In the genomic region with DNA sequence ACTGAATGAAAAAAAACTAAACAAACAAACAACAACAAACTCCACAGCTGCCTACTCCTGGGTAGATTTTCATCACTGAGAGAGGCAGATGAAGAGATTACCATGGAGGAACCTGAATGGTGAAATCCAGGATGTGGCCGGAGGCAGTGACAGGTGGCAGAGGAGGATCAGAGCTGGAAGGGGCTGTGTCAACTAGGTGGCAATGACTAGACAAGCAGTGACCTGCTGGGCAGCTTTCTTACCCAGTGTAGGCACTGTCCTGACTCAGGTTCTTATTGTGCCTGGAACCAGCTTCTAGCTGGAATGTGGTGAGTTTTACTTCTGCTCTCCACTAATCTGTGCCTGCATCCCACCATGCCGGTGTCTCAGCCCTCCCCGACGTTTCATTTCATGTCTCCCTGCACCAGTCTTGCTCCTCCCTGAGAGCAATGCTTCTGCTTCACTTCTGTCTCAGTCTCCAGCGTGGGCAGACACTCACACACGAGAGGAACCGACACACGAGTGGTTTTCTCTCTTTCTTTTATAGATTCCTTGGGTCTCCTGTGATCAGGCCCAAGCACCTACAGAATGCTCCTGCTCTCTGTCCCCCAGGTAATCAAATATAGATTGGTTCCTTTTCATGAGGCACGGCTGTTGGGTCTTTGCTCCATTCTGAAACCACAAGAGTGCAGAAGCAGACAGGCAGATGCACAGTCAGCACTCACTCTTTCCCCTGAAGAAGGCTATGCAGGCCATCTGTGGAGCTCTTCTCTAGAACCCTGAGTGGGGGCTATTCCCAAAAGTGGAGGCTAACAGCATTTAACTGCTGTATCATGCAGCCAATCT, we compare ENCODE assay signal across 18 mouse cellular contexts. TPM values are rescaled to one million over a fixed set of nuclear protein-coding genes. Genes with fewer than 3 reads are reported as not detected.
DNase-seq lines count a peak whose midpoint lies in the region; ATAC-seq and TF ChIP-seq lines count a peak whose summit lies in the region.
"Had no signal": no experiment of that assay in that cellular context is flagged by ENCODE, and none has a peak within 500 bp of the region (broad histone marks: within the 10 kb centered on the region; RNA-seq: fewer than 3 reads in every experiment).

No protein-coding gene starts in this region.

- no peak for TF ChIP-seq POLR2A in bone marrow, adult 2 months (IDR thresholded peaks at IDR 0.05; ENCODE audit: borderline replicate concordance, control insufficient read depth, low read depth, low read length)

- H3K9me3 ChIP-seq in intestine, embryonic 16.5 days (ENCODE audit: control insufficient read depth, low read length), result no peaks in the 10 kb centered on the region
- H3K9me3 ChIP-seq in intestine, embryonic 15.5 days, result no peaks in the 10 kb centered on the region
- H3K9me3 ChIP-seq in liver, postnatal 0 days (ENCODE audit: low read length), result no peaks in the 10 kb centered on the region
- no peaks in the 10 kb centered on the region for H3K9me3 ChIP-seq in forebrain, embryonic 16.5 days (ENCODE audit: control insufficient read depth, low read length)
- H3K9me3 ChIP-seq: embryonic facial prominence, embryonic 13.5 days; forebrain, embryonic 10.5 days; midbrain, embryonic 10.5 days had no signal

- no peak for TF ChIP-seq EP300 in liver, postnatal 0 days (IDR thresholded peaks at IDR 0.05; ENCODE audit: low read depth)

- H3K9ac ChIP-seq in intestine, embryonic 16.5 days (ENCODE audit: low read depth, low read length), result no peak overlapping the region
- H3K9ac ChIP-seq in intestine, embryonic 15.5 days, result no peak overlapping the region
- peak overlapping the region; percentile 41; the same call in 1 of the 2 replicates for H3K9ac ChIP-seq in liver, postnatal 0 days (replicated peaks)
- H3K9ac ChIP-seq in forebrain, embryonic 16.5 days (replicated peaks; ENCODE audit: low read depth, low read length), result no peak overlapping the region
- H3K9ac ChIP-seq: embryonic facial prominence, embryonic 13.5 days had no signal

- 0 out of 2 replicates have a peak, but pooled peaks have one; percentile 16 for ATAC-seq in intestine, embryonic 16.5 days
- ATAC-seq in intestine, embryonic 15.5 days, result no peak
- no peak for ATAC-seq in liver, postnatal 0 days
- no peak for ATAC-seq in forebrain, embryonic 16.5 days
- ATAC-seq: inflammation-experienced regulatory T-cells, adult 6 months; lung, postnatal 0 days; Patski had no signal

- TF ChIP-seq CTCF in bone marrow, adult 2 months (IDR thresholded peaks at IDR 0.05; ENCODE audit: control insufficient read depth, insufficient read depth, low read length), result no peak
- no peak for TF ChIP-seq CTCF in liver, postnatal 0 days (IDR thresholded peaks at IDR 0.05; ENCODE audit: low read depth)

- no peak overlapping the region for H3K4me3 ChIP-seq in intestine, embryonic 16.5 days (ENCODE audit: low read length)
- H3K4me3 ChIP-seq in intestine, embryonic 15.5 days (replicated peaks), result no peak overlapping the region
- peak overlapping the region; percentile 29 for H3K4me3 ChIP-seq in bone marrow, adult 2 months (replicated peaks; ENCODE audit: control insufficient read depth, low read depth, low read length)
- H3K4me3 ChIP-seq in liver, postnatal 0 days (ENCODE audit: low read depth, low read length), result no peak overlapping the region; the same call in 1 of the 2 replicates
- no peak overlapping the region for H3K4me3 ChIP-seq in forebrain, embryonic 16.5 days (replicated peaks; ENCODE audit: low read length)
- H3K4me3 ChIP-seq: embryonic facial prominence, embryonic 13.5 days; forebrain, embryonic 10.5 days; midbrain, embryonic 10.5 days had no signal

- WGBS in intestine, embryonic 16.5 days, result 85% methylated on average over 9 of the region's 9 CpGs
- 84% methylated on average over 9 of the region's 9 CpGs for whole genome bisulfite sequencing in intestine, embryonic 15.5 days
- 20% methylated on average over 9 of the region's 9 CpGs for WGBS in bone marrow, adult 2 months
- WGBS in liver, postnatal 0 days (ENCODE audit: insufficient replicate concordance), result 48% methylated on average over 9 of the region's 9 CpGs
- WGBS in forebrain, embryonic 16.5 days, result 86% methylated on average over 9 of the region's 9 CpGs

- H3K27ac ChIP-seq in intestine, embryonic 16.5 days (ENCODE audit: low read length), result no peak overlapping the region
- no peak overlapping the region for H3K27ac ChIP-seq in intestine, embryonic 15.5 days
- peak overlapping the region; percentile 89 for H3K27ac ChIP-seq in bone marrow, adult 2 months (ENCODE audit: control insufficient read depth, insufficient read depth, low read depth, low read length, poor library complexity)
- H3K27ac ChIP-seq in liver, postnatal 0 days (ENCODE audit: low read depth), result peak overlapping the region; percentile 96
- H3K27ac ChIP-seq in forebrain, embryonic 16.5 days (ENCODE audit: low read length), result no peak overlapping the region
- H3K27ac ChIP-seq: embryonic facial prominence, embryonic 13.5 days; forebrain, embryonic 10.5 days; midbrain, embryonic 10.5 days had no signal

- H3K27me3 ChIP-seq in intestine, embryonic 16.5 days (replicated peaks; ENCODE audit: control insufficient read depth, insufficient read depth, low read length), result no peaks in the 10 kb centered on the region
- no peaks in the 10 kb centered on the region for H3K27me3 ChIP-seq in intestine, embryonic 15.5 days (replicated peaks)
- H3K27me3 ChIP-seq in liver, postnatal 0 days (ENCODE audit: insufficient read depth, low read length), result no peaks in the 10 kb centered on the region
- no peaks in the 10 kb centered on the region for H3K27me3 ChIP-seq in forebrain, embryonic 16.5 days (replicated peaks; ENCODE audit: control insufficient read depth, insufficient read depth, low read length)
- H3K27me3 ChIP-seq: embryonic facial prominence, embryonic 13.5 days had no signal

- no peak for DNase-seq in liver, postnatal 0 days
- DNase-seq in thymus, postnatal 10 days (ENCODE audit: low spot score in 2 of 2), result peak; percentile 38 to 52
- DNase-seq in lung, postnatal 36 days, result no peak
- no peak for DNase-seq in cerebellum, postnatal 4 days (ENCODE audit: low spot score in 2 of 2)
- DNase-seq: cerebellum, adult 18-20 months; kidney, postnatal 10 days; layer of hippocampus, adult 9-11 months had no signal

- no peak overlapping the region for H3K4me2 ChIP-seq in intestine, embryonic 16.5 days (ENCODE audit: low read depth, low read length)
- no peak overlapping the region for H3K4me2 ChIP-seq in intestine, embryonic 15.5 days (replicated peaks)
- peak overlapping the region; percentile 77 for H3K4me2 ChIP-seq in liver, postnatal 0 days (ENCODE audit: low read depth, low read length)
- no peak overlapping the region for H3K4me2 ChIP-seq in forebrain, embryonic 16.5 days (ENCODE audit: low read length)
- H3K4me2 ChIP-seq: embryonic facial prominence, embryonic 13.5 days had no signal

- peaks cover 2% of the 10 kb centered on the region; the same call in 1 of the 2 replicates for H3K4me1 ChIP-seq in intestine, embryonic 16.5 days (ENCODE audit: control insufficient read depth, insufficient read depth, low read length)
- H3K4me1 ChIP-seq in intestine, embryonic 15.5 days (replicated peaks), result no peaks in the 10 kb centered on the region
- H3K4me1 ChIP-seq in bone marrow, adult 2 months (ENCODE audit: control insufficient read depth, insufficient read depth, low read length), result peaks cover 11% of the 10 kb centered on the region; the same call in 1 of the 2 replicates
- peaks cover 12% of the 10 kb centered on the region for H3K4me1 ChIP-seq in liver, postnatal 0 days (ENCODE audit: insufficient read depth)
- H3K4me1 ChIP-seq in forebrain, embryonic 16.5 days (replicated peaks; ENCODE audit: control insufficient read depth, insufficient read depth, low read length), result no peaks in the 10 kb centered on the region

- H3K36me3 ChIP-seq in intestine, embryonic 16.5 days (ENCODE audit: control insufficient read depth, insufficient read depth, low read length), result no peaks in the 10 kb centered on the region
- no peaks in the 10 kb centered on the region for H3K36me3 ChIP-seq in intestine, embryonic 15.5 days
- no peaks in the 10 kb centered on the region for H3K36me3 ChIP-seq in liver, postnatal 0 days (replicated peaks; ENCODE audit: insufficient read depth, low read length)
- no peaks in the 10 kb centered on the region for H3K36me3 ChIP-seq in forebrain, embryonic 16.5 days (ENCODE audit: control insufficient read depth, insufficient read depth)
- H3K36me3 ChIP-seq: embryonic facial prominence, embryonic 13.5 days; forebrain, embryonic 10.5 days; midbrain, embryonic 10.5 days had no signal

RNA-seq across cellular contexts. Expression of a gene that starts 44.0 kb away (rescaled TPM):
- 105 and 133 TPM in 2 replicates for polyA plus RNA-seq in intestine, embryonic 16.5 days (2015; fragmentation: Nextera tagmentation; extraction: Ambion mirVana)
- 81.6 and 81.9 TPM in 2 replicates for polyA plus RNA-seq in intestine, embryonic 15.5 days (2015; fragmentation: Nextera tagmentation; extraction: Ambion mirVana)
- 67.5 and 169 TPM in 2 replicates for polyA plus RNA-seq in bone marrow, adult 2 months (2011; ENCODE audit: insufficient read depth, insufficient read length, low replicate concordance, missing spikeins)
- 39.4 and 45.5 TPM in 2 replicates for polyA plus RNA-seq in liver, postnatal 0 days (2015; fragmentation: Nextera tagmentation; extraction: Ambion mirVana)
- polyA plus RNA-seq in forebrain, embryonic 16.5 days (2015; fragmentation: Nextera tagmentation; extraction: Ambion mirVana), result 11.7 and 14.5 TPM in 2 replicates

RNA-seq across cellular contexts. Expression of a gene that starts 44.3 kb away (rescaled TPM):
- polyA plus RNA-seq in intestine, embryonic 16.5 days (2015; fragmentation: Nextera tagmentation; extraction: Ambion mirVana), result 0.05 and 0.07 TPM in 2 replicates
- polyA plus RNA-seq in intestine, embryonic 15.5 days (2015; fragmentation: Nextera tagmentation; extraction: Ambion mirVana), result 0.05 TPM in 1 of 2 replicates, not detected in the other
- polyA plus RNA-seq in bone marrow, adult 2 months (2011; ENCODE audit: insufficient read depth, insufficient read length, low replicate concordance, missing spikeins), result not detected in 2 replicates
- polyA plus RNA-seq in liver, postnatal 0 days (2015; fragmentation: Nextera tagmentation; extraction: Ambion mirVana), result not detected in 2 replicates
- not detected in 2 replicates for polyA plus RNA-seq in forebrain, embryonic 16.5 days (2015; fragmentation: Nextera tagmentation; extraction: Ambion mirVana)
- polyA plus RNA-seq: embryonic facial prominence, embryonic 13.5 days; inflammation-experienced regulatory T-cells, adult 6 months; limb, embryonic 14.5 days; Patski had no signal

Comparison
In these comparisons a context has a peak if more than half of its experiments do, and no peak if none do; other contexts are left out.
1. H3K27ac ChIP-seq: peak in bone marrow, adult 2 months (single experiment) and liver, postnatal 0 days (single experiment); none in intestine, embryonic 16.5 days (single experiment), intestine, embryonic 15.5 days (single experiment) and forebrain, embryonic 16.5 days (single experiment).
2. DNase-seq: peak in thymus, postnatal 10 days (2 of 2); none in liver, postnatal 0 days (single experiment), lung, postnatal 36 days (single experiment) and cerebellum, postnatal 4 days (0 of 2).